Mouse (Mus musculus) left cerebral cortex, postnatal 4 days (tissue): ENCODE results near the gene Ptprb. TPM values are rescaled to one million over a fixed set of nuclear protein-coding genes. Genes with fewer than 3 reads are reported as not detected.

Source experiments
- DNase-seq: peaks from one replicate; pipeline ENCODE4 v3.0.0-alpha.2; 2022
- intact Hi-C: fragments of 180-260 bp; cut with DNase I; formaldehyde crosslinking; loops from one replicate; pipeline ENCODE4 v1.15.1; 2025
- total RNA-seq, 2 experiments: library from RNA; stranded (reverse); gene quantifications; 2 replicates each; pipeline ENCODE4 v1.2.3; 2021

The Ptprb gene
- total RNA-seq = 10 to 100 TPM; 12.5 to 13.7 TPM

DNA sequence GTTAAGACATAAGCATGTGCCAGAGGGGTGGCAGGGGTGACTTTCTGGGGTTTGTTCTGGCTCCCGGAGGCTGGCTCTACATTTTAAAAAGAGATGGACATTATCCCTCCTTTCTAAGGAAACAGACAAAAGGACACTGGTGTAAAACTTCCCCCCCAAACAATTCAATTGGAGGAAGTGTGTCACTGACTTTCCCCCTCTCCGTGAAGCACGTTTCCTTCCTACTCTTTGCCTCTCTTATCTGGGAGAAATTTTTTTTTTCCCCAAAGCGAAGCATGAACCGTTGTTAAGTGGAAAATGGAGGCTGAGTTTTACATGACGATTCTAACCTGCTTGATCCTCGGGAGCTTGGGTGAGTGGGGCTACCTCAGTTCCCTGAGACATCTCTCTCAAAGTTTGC, at the start of gene Ptprb:
Gene Ptprb, plus strand, starts transcription at position 244 of the 400 bp plus-strand sequence.
- intact Hi-C loops = no loop called here
- DNase-seq = no peak

GRCm38 (mm10) chr10:116235299-116235698, 40.0 kb upstream of the Ptprb start:
- no peak for DNase-seq
- intact Hi-C loops = no loop called here

- intact Hi-C loops = no loop called here
These were observed 33.1 kb upstream of the Ptprb start for GRCm38 (mm10) chr10:116242200-116242599.

GRCm38 (mm10) chr10:116243373-116243772, 31.9 kb upstream of the Ptprb start:
- DNase-seq = no peak

More at GRCm38 (mm10) chr10:116242200-116242599, 33.1 kb upstream of the Ptprb start:
- DNase-seq = no peak

DNA sequence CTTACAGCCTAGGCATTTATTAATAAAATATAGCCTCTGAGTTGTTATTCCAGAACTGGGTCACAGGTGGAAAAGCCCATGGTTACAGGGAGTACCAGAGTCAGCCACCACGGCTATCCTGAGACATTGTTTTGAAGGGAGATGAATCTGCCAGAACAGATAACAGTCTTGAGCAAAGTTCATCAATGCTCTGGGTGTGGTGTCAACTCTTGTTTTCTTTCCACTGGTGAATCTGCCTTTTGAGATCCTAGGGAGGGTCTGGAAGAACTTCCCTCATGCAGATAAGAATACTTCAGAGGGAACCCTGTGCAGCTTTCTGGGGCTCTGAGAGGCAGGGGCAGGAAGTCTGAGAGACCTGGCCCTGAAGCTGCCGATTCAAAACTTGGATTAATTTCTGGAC, 29.7 kb upstream of the Ptprb start:
- no peak for DNase-seq
- intact Hi-C loops = no loop called here

More at GRCm38 (mm10) chr10:116243373-116243772, 31.9 kb upstream of the Ptprb start:
- intact Hi-C loops = no loop called here

DNA sequence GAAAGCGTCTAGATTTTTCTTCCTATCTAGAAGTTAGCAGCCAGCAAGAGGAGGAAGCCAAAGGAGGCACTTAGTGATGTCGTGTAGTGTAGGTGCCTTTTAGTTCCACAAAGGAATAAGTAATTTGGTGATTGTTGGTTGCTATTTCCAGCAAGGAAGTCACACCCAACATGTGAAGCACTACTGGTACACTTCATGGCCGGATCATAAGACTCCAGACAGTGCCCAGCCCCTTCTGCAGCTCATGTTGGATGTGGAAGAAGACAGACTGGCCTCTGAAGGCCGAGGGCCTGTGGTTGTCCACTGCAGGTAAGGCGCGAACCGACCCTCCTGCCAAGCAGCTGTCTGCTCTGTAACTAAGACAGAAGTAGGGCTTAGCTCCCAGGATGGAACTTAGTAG, 22.7 kb upstream of the Ptprb start:
- intact Hi-C loops = no loop called here

DNA sequence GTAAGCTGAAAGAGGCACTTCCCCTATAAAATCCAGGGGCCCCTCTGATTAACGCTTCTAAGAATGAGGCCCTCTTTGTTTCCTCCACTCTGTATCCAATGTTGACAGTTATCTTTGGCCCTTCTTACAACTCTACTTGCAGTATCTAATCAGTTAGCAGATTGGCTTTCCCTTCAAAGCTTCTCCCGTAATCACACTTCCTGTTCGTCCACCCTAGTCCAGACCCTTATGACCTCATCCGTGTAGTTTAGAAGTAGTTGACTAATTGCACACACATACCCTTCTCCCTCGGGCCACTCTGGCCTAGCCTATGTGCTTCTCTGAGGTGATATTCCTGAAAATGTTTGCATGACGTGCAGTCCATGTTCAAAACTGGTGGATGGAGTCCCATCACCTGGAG, 21.4 kb upstream of the Ptprb start:
- intact Hi-C loops = no loop called here
- DNase-seq = no peak

More for the DNA sequence above, 22.7 kb upstream of the Ptprb start:
- no peak for DNase-seq

DNA sequence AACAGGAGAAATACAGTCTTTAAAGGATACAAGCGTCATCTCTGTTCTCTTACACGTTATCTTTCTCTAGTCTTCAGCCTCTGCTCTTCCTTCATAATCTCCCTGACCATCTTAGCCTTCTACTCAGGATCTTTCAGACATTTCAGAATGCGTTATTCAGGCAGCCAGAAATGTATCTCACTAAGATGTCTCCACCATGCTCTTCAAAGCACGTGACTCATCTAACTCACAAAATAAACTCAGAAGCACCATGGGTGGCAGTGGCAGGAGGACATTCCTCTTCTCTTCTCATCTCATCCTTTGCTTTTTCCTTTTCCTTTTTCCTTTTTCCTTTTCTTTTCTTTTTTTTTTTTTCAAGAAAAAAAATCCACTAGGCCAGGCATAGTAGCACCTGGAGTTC, 16.0 kb upstream of the Ptprb start:
- DNase-seq = no peak
- intact Hi-C loops = no loop called here

DNA sequence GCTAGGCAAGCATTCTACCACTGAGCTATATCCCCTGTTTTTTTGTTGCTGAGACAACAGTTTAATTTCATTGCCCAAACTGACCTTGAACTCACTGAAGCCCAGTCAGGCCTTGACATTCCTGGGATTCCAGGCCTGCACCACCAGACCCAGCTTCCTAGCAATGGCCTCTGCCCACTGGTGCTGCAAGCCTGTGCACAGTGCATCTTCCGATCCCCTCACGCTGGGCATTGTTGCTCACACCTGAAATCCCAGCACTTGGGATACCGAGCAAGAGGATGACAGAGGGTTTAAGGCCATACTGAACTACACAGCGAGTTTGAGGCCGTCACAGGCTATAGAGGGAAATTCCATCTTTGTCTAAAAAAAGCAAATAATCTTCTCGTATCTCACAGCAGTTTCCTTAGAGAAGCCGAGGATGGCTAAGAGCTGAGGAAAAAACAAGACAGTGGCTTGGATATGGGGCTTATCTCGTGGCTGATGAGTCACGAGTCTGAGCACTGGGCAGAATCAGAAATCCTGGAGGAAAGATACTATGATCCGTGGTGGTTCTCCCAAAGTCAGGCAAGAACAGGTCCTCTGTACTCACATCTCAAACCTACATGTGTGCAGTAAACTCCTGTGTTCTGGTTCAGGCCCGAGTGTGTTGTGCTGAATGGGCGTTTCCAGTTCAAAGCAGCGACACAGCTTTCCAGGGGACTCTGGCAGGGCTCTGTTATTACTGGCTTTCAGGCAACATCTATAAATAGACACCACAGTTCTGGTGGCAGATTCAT, 14.5 kb upstream of the Ptprb start:
- no peak for DNase-seq
- intact Hi-C loops = no loop called here

- DNase-seq = no peak
- intact Hi-C loops = no loop called here
These were observed 13.8 kb upstream of the Ptprb start for GRCm38 (mm10) chr10:116261559-116261958.

DNA sequence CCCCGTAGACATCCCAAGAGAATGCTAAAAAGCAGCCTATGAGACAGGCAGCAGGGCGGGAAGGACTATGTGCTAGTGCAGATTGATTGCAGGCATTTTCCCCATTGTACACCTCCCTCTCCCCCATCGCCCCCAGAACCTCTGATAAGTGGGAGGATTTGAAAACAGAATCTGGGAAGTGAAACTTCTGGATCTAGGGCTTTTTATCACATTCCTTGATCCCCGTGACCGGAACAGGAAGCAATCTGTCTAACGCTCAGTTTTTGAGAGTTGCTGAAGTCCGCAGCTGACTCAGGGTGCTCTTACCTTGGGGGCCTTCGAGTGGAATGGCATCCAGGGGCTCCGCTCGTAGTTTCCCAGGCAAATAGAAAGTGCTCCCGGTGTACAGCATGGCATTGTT, 10.8 kb upstream of the Ptprb start:
- no peak for DNase-seq
- intact Hi-C loops = no loop called here

DNA sequence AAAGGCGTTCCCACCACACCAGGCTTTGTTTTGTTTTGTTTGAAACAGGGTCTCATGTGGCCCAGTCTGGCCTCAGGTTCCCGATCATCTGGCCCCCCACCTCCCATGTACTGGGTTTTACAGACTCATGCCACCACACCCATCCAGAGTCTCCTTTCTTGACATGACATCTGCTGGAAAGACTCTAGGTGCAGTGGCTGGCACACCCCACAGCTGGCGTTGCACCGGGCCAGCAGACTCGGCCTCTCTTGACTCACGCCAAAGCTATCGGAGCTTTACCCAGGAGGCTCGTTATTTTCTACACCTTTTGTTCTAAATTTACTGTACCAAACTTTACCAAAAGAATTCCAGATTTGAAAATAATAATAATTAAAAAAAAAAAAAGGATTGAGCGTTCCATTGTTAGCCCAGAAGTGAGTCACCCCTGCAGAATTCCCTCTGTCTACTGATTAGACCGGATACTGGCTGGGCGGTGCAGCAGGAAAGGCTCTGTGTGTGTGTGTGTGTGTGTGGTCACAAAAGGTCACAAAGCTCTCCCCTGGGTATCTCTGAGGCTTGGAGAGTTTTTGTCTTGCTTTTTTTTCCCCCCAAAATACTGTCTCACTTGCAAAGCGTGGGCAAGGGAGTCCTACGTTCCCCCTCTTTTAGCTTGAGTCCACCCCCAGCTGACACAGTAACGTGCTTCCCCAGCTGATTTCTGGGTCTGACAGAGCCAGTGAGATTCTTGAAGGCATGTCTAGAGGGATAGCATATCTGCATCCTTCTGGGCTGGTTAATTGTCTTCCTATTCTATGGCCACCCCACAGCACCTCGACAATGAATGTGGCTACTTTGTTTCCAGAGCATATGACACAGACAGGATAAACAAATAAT, 8.5 kb upstream of the Ptprb start:
- intact Hi-C loops = no loop called here
- DNase-seq = no peak

GRCm38 (mm10) chr10:116267434-116267822, 7.9 kb upstream of the Ptprb start:
- no peak for DNase-seq
- intact Hi-C loops = no loop called here

DNA sequence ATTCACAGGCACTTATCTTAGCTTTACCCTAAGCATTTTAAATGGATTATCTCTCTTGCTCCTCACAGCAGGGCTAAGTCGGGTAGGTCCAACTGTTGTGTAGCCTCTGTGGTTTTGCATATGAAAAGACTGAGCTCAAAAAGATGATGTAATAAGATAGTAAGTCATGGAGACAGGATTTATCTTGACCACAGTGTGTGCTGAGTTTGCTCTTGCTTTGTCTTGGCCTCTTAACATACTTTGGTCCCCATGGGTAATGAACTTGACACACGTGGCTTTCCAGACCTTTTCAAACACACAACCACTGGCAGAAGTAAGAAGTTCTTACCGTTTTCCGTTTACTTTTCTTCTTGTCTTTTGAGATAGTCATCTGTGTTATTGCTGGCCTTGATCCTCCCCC, 7.0 kb upstream of the Ptprb start:
- intact Hi-C loops = no loop called here

DNA sequence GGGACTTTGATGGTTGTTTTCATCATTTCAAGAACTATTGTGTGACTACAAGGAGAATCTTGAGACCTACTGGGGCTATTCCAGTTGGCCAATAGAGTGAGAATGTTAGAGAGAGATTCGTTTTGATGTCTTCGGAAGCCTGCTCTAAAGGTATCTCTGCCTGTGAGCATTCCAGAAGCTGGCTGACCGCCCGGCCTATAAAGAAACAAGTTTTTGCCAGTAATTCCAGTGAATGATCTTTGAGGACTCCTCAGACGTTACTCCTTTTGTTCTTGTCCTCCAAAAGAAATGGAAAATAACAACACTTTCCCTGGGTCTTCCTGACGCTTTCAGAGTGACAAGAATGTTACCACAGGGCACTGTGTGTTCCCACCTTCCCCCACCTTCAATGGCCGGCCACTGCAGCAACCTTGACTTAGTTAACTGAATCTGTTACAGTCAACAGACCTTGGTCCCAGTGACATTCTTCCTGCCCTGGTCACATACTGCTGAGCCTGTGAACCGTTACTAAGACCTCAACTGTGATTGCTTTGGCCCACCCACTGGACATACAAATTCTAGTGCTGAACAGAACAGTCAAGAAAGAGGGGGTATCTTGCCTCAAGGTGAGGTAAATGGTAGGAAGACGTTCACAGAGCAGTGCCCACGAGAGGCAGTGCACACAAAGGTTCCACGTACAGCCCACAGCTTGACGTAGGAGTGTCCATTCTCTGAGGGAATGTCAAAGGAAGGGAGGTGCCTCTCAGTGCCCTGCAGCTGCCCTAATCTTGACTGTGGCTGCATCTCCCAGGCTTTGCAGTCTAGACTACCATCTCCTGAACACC, 4.5 kb upstream of the Ptprb start:
- no peak for DNase-seq
- intact Hi-C loops = no loop called here

More for the DNA sequence above, 7.0 kb upstream of the Ptprb start:
- DNase-seq = no peak

- no peak for DNase-seq
- intact Hi-C loops = no loop called here
These were observed 3.8 kb upstream of the Ptprb start for GRCm38 (mm10) chr10:116271470-116271915.

DNA sequence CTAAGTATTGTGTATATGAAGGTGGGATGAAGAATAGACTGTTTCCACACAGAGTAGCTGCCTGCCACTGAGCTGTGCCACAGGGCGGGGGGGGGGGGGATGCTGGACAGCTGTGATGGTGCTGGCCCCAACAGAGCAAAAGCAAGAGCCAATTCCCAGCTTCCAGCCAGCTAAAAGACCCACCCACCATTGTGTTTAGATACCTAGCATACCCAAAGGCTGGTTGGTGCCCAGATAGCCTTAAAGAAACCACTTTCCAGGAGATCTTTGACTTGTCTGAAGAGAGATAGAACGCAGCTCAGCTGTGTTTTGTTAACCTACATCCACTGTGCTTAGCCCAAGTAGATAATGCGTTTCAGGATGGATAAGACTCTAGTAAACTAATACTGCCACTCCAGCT, 3.2 kb upstream of the Ptprb start:
- no peak for DNase-seq
- intact Hi-C loops = no loop called here

DNA sequence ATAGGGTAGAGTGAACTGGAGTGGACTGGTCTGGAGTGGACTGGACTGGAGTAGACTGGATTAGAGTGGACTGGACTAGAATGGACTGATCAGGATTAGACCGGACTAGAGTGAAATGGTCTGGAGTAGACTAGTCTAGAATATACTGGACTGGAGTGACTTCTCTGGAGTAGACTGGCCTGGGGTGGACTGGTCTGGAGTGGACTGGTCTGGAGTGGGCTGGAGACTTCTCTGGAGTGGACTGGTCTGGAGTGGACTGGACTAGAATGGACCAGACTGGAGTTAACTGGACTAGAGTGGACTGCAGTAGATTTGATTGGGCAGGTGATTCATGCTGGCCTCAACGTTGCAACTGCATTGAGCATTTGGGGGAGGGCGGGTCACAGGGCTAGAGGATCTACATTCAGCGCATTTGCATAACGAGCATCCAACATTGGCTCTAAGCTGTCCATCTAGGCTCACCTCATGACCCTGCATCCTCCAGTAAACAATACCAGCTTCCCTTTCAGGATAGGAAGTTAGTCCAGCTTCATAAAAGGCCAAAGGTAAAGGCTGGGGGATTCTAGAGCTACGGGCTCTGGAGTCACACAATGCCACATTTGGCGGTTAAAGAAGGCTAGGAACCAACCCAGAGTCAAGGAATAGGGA, 11.5 kb downstream of the Ptprb start:
- intact Hi-C loops = no loop called here
- DNase-seq = no peak

DNA sequence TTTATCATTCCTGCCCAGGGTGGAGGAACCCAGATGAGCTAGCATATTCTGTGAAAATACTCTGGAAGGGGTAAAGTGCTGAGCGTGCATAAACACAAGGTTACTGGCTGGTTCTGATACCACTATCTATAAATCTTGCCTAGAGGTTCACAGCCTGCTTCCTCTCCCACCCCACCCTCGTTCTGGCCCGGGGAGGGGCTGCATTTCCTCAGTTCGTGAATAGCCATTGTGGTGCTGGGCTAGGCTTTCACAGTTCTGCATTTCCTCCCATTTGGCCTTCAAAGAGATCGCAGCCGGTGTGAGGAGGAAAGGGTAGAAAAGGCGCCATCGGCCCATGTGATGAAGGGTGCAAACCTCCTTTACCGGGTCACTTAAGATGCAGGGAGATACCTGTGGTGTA, 12.8 kb downstream of the Ptprb start:
- DNase-seq = no peak
- intact Hi-C loops = no loop called here

GRCm38 (mm10) chr10:116290483-116290882, 15.2 kb downstream of the Ptprb start:
- no peak for DNase-seq
- intact Hi-C loops = no loop called here
